Mouse (Mus musculus): ENCODE results near the gene Socs1.
"Not testable (repeated sequence)": the region's sequence is repeated elsewhere in the genome, so short reads cannot be mapped to it uniquely, and the experiment has no call there.

Gene Socs1

GRCm38 (mm10) chr16:10785371-10786231, at the start of gene Socs1:
Gene Socs1 (minus strand): TSS chr16:10785536.
- peak; percentile 93 for DNase-seq

GRCm38 (mm10) chr16:10834542-10834910, 49.2 kb upstream of the Socs1 start:
- no peak for DNase-seq

GRCm38 (mm10) chr16:10828461-10828805, 43.1 kb upstream of the Socs1 start:
- DNase-seq: no peak

- DNase-seq: no peak
Observed at GRCm38 (mm10) chr16:10827766-10828460, 42.6 kb upstream of the Socs1 start.

GRCm38 (mm10) chr16:10827269-10827668, 41.9 kb upstream of the Socs1 start:
- DNase-seq: no peak

GRCm38 (mm10) chr16:10825840-10826239, 40.5 kb upstream of the Socs1 start:
- DNase-seq: no peak

GRCm38 (mm10) chr16:10824536-10824935, 39.2 kb upstream of the Socs1 start:
- no peak for DNase-seq

- no peak for DNase-seq
Observed at GRCm38 (mm10) chr16:10821387-10821786, 36.1 kb upstream of the Socs1 start.

GRCm38 (mm10) chr16:10819966-10820365, 34.6 kb upstream of the Socs1 start:
- no peak for DNase-seq

- DNase-seq: no peak
Observed at GRCm38 (mm10) chr16:10818579-10819135, 33.3 kb upstream of the Socs1 start.

GRCm38 (mm10) chr16:10814864-10815263, 29.5 kb upstream of the Socs1 start:
- DNase-seq: peak; percentile 26

- DNase-seq: no peak
Observed at GRCm38 (mm10) chr16:10813726-10814125, 28.4 kb upstream of the Socs1 start.

- no peak for DNase-seq
Observed at GRCm38 (mm10) chr16:10812865-10813371, 27.6 kb upstream of the Socs1 start, which contains the start of gene Gm11172. Gene Gm11172 (plus strand): TSS chr16:10812915.

- no peak for DNase-seq
Observed at GRCm38 (mm10) chr16:10810376-10810775, 25.0 kb upstream of the Socs1 start.

GRCm38 (mm10) chr16:10805789-10806527, 20.6 kb upstream of the Socs1 start, which contains the start of gene Prm1:
Gene Prm1 (minus strand): TSS chr16:10805839.
- DNase-seq: no peak

- not testable (repeated sequence) for DNase-seq
Observed at GRCm38 (mm10) chr16:10802420-10802819, 17.1 kb upstream of the Socs1 start.

GRCm38 (mm10) chr16:10796034-10796433, 10.7 kb upstream of the Socs1 start, which contains the start of gene Prm2:
Gene Prm2 (minus strand): TSS chr16:10796134.
- DNase-seq: no peak

- DNase-seq: no peak
Observed at GRCm38 (mm10) chr16:10790702-10791101, 5.4 kb upstream of the Socs1 start, which contains the start of gene Prm3. Gene Prm3 (minus strand): TSS chr16:10790914.

GRCm38 (mm10) chr16:10788866-10789265, 3.5 kb upstream of the Socs1 start:
- no peak for DNase-seq

GRCm38 (mm10) chr16:10788271-10788670, 2.9 kb upstream of the Socs1 start, which contains the start of gene Tnp2:
Gene Tnp2 (minus strand): TSS chr16:10788660.
- DNase-seq: no peak

- DNase-seq: no peak
Observed at GRCm38 (mm10) chr16:10787548-10788058, 2.3 kb upstream of the Socs1 start.
